Mouse (Mus musculus): ENCODE results near the gene Gm10563.

Gm10563 gene

DNA sequence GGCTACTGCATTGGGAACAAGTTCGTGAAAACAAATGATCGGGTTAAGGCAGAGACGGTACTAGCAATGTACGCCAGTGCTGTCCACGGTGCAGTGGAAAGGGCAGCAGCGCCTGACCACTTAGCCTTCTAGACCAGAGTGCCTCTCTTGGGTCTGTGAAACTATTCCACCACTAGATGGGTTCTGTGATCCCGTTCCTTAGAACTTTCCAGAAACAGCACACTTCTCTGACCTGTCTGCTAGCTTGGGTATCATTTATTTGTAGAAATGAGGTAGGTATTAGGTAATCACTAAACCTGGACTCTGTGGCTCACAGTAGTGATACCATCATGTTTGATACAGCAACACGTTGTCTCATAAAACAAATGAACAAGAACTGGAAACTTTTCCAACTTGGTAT lies 78.7 kb downstream of the Gm10563 start:
- no peak for DNase-seq (ENCODE audit: low read depth, low spot score)
